Mouse (Mus musculus) spleen, postnatal 4 days (tissue): ENCODE data around the gene Zfp715.
"Not testable (repeated sequence)": the region's sequence is repeated elsewhere in the genome, so short reads cannot be mapped to it uniquely, and the experiment has no call there.

Source experiments
- DNase-seq, 2 experiments: peaks; one replicate each; pipeline ENCODE4 v3.0.0; 2022; ENCODE audit warnings: low spot score in 2 of 2

The Zfp715 gene

DNA sequence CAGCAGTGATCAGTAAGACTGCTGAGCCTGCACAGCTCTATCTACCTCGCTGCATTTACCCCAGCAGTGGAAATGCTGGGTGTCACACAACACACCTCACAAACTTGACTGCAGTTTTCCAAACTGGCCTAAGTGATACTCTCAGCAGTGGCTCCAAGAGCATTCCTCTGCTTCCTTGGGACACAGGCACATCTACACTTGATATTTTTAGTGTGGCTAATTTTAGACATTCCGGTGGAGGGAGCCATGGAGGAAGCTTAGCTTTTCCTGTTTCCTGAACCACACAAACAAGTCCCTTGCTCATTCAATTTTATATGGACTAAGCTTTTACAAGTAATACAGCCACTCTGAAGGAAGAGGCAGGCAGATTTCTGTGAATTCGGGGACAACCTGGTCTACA lies 7.9 kb downstream of the Zfp715 start:
- no peak for DNase-seq

DNA sequence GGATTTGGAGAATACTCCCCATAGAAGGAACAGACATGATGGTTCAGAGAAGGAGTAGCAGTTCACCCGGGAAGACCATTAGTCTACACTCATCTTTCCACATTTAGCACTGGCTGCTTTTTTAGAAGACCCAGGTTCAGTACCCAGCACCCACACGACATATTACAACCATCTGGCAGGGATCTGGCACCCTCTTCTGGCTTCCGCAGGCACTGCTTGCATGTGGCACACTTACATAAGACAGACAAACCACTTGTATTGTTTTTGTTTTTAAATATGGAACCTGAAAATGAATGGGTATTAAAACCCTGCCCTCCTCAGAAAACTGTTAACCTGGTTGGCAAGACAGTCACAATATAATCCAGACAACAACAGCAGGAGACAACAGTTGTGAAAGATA lies 21.6 kb downstream of the Zfp715 start:
- DNase-seq, result no peak

- DNase-seq, result peak; percentile 59 to 86
Measured at GRCm38 (mm10) chr7:43282859-43283595, 30.1 kb downstream of the Zfp715 start.

DNA sequence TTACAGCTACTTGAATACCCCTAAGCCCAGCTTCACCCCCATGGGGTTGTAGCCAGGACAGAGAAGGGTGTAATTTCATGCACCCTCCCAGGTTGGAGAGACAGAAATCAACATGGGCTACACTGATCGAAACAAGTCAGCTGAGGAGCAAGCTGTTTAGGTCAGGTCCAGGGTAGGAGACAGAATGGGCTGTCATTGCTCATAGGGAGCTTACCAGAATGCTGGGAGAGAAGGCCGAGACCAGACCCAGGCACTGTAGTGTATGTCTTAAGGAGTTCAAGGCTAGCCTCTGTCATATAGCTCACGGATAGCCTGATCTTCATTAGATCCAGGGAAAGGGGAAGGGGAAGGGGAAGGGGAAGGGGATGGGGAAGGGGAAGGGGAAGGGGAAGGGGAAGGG lies 30.6 kb downstream of the Zfp715 start:
- DNase-seq, result no peak

DNA sequence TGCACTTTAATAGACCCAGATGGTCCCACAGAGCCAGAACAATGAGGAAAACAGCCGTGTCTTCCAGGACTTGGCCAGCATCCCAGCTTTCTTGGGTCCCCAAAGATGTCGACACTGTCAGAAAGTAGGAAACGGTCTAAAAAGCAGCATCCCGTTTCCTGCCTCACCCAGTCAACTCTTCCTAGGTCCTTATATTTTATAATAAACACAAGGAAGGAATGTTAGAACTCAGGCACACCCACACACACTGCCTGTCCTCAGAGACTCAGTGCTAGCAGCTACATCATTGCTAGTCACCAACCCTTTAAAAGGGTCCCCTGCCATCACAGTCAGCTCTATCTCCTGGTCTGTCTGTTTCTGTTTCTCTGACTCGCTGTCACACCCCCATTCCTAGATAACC lies 35.7 kb downstream of the Zfp715 start:
- DNase-seq, result no peak

GRCm38 (mm10) chr7:43276178-43276577 lies 36.9 kb downstream of the Zfp715 start:
- not testable (repeated sequence) for DNase-seq

- DNase-seq, result no peak
Measured at GRCm38 (mm10) chr7:43273476-43273875, 39.6 kb downstream of the Zfp715 start.

DNA sequence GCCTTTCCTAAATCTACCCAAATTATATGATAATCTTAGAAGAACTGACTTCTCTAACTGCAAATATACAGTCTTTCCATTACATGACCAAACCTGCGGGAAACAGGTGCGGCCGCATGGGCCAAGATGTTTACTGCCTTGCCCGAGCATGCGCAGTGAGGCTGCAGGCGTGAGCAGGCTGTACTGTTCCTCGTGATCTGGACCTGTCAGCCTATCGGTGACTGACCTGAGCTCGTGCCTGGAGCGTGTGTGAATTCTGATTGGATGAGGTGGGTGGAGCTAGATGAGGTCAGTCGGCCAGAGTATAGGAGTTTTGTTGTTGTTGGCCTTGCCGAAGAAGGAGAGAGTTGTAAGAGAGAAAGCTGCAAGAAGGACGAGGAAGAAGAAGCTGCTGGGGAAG lies 45.7 kb downstream of the Zfp715 start:
- not testable (repeated sequence) for DNase-seq

DNA sequence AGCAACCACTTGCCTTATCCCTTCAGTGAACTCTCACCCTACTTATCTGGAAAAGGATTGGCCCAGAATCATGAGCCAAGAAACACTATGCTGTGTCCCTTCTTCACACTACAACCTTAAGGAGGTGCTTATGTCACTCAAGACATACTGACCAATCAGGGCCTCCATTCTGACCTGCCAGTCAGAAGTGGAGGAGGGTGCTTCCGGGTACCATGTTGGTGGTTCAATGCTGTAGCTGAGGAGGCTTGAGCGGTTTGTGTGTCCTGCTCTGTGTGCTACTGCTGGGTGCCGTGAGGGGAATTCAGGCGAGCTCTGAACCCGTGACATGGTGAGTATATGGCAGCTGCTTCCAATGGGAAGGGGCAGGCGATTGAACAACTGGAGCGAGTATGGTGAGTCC lies 59.6 kb downstream of the Zfp715 start:
- no peak for DNase-seq

- not testable (repeated sequence) for DNase-seq
Measured at GRCm38 (mm10) chr7:43250718-43251117, 62.4 kb downstream of the Zfp715 start.
